Mouse (Mus musculus) forebrain, embryonic 13.5 days (tissue): ENCODE measurements around the gene Lgals1. TPM values are rescaled to one million over a fixed set of nuclear protein-coding genes. Genes with fewer than 3 reads are reported as not detected.
A peak's percentile ranks its signal among the peaks of the same experiment; 100 is the strongest.

Experiments used
- ATAC-seq: fragments of 200-750 bp; cut with Nextera tagmentation; 2 replicates; pipeline ENCODE4 v1.8.0; 2017
- H3K27ac ChIP-seq: fragments of 300-500 bp; sonication (generic); 2 replicates; pipeline ENCODE4 v1.5.1; 2015; ENCODE audit warnings: inconsistent platforms, mild to moderate bottlenecking, moderate library complexity
- H3K27me3 ChIP-seq: fragments of 300-500 bp; sonication (generic); 2 replicates; pipeline ENCODE4 v1.6.1; 2015; ENCODE audit warnings: mild to moderate bottlenecking, inconsistent platforms
- H3K36me3 ChIP-seq: fragments of 300-500 bp; sonication (generic); 2 replicates; pipeline ENCODE4 v1.6.1; 2015; ENCODE audit warnings: mild to moderate bottlenecking, inconsistent platforms; ENCODE audit not compliant: poor library complexity, severe bottlenecking
- H3K4me1 ChIP-seq: fragments of 300-500 bp; sonication (generic); 2 replicates; pipeline ENCODE4 v1.6.1; 2015; ENCODE audit warnings: inconsistent platforms
- H3K4me2 ChIP-seq: fragments of 300-500 bp; sonication (generic); 2 replicates; pipeline ENCODE4 v1.6.1; 2015; ENCODE audit warnings: inconsistent platforms, mild to moderate bottlenecking, moderate library complexity
- H3K4me3 ChIP-seq: fragments of 300-500 bp; sonication (generic); 2 replicates; pipeline ENCODE4 v1.5.1; 2015; ENCODE audit warnings: mild to moderate bottlenecking, inconsistent platforms
- H3K9ac ChIP-seq: fragments of 300-500 bp; sonication (generic); 2 replicates; pipeline ENCODE4 v1.6.1; 2015; ENCODE audit warnings: mild to moderate bottlenecking, inconsistent platforms
- H3K9me3 ChIP-seq: fragments of 300-500 bp; sonication (generic); replicated peaks from 2 replicates; pipeline ENCODE4 v1.6.1; 2016; ENCODE audit warnings: inconsistent platforms
- WGBS: fragments of 180-500 bp; shearing (Covaris S2); methylation state at CpG from one replicate; pipeline ENCODE4 v1.1.7; 2015; 5-methylcytosine and 5-hydroxymethylcytosine counted together
- polyA plus RNA-seq: library from polyadenylated mRNA; unstranded; fragments of >200 nt; fragmentation: Nextera tagmentation; extraction: Ambion mirVana; gene quantifications from 2 replicates; pipeline ENCODE4 v1.2.1, GENCODE M21; 2015

Lgals1 gene
- polyA plus RNA-seq, 1 experiment from 2014 or later, result 110 TPM

DNA sequence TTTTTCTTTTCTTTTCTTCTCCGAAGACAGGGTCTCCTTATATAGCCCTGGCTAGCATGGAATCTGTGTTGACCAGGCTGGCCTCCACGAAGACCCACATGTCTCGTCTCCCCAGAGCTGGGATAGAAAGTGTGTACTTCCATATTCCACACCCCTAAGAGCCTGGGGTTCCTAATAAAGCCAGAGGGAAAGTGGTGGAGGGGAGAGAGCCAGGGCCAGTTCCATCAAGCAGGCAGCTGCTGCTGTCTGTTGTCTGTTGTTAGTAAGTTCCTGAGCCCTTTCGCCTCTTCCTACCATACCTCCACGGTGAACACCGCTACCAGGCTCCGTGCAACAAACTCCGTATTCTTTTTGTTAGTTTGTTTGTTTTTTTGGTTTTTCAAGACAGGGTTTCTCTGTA, 2.0 kb downstream of the Lgals1 start:
- Histone ChIP-seq H3K4me3 (peak overlapping the region; percentile 30; the same call in 1 of the 2 replicates), H3K4me1 (peaks cover 32% of the 10 kb centered on the region), H3K9ac (0 out of 2 replicates have a peak overlapping the region, but pooled peaks have one; percentile 45), H3K4me2 (peak overlapping the region; percentile 64), H3K27ac (no peak overlapping the region), H3K36me3 (no peaks in the 10 kb centered on the region), H3K27me3 (peaks cover 14% of the 10 kb centered on the region), H3K9me3 (no peaks in the 10 kb centered on the region)
- 55% methylated on average over 8 of the region's 8 CpGs for WGBS
- no peak; the same call in 1 of the 2 replicates for ATAC-seq

DNA sequence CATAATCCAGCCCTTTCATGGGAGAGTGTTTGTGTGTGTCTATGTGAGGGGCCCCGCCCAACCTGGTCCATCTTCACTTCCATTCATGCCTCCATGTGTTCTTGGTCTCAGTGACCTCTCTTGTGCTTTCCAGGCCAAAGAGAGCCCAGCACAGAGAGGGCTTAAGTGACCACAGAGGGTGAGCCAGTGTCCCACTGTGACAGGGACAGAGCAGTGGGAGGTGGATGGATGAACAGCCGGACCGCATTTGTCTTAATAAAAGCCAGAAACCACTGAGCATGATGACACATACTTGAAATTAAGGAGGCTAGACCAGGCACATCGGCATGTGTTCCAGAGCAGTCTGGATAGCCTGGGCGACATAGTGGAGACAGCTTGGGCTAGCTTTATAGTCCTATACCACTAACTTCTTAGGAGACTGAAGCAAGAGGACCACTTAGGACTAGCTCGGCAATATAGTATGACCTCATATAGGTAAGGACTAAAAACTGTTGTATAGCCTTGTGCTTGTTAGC, 3.7 kb downstream of the Lgals1 start:
- H3K4me2 ChIP-seq, result no peak overlapping the region
- ATAC-seq, result no peak
- no peak overlapping the region for H3K9ac ChIP-seq
- H3K27ac ChIP-seq, result no peak overlapping the region
- H3K9me3 ChIP-seq, result no peaks in the 10 kb centered on the region
- no peaks in the 10 kb centered on the region for H3K36me3 ChIP-seq
- no peak overlapping the region for H3K4me3 ChIP-seq
- H3K4me1 ChIP-seq, result peaks cover 32% of the 10 kb centered on the region
- peaks cover 14% of the 10 kb centered on the region for H3K27me3 ChIP-seq
- WGBS, result 97% methylated on average over 6 of the region's 6 CpGs

- H3K9ac ChIP-seq, result no peak overlapping the region
- H3K36me3 ChIP-seq, result no peaks in the 10 kb centered on the region
- WGBS, result 95% methylated on average over 7 of the region's 7 CpGs
- no peak overlapping the region for H3K4me3 ChIP-seq
- no peaks in the 10 kb centered on the region for H3K9me3 ChIP-seq
- ATAC-seq, result no peak
- H3K27ac ChIP-seq, result no peak overlapping the region
- peaks cover 14% of the 10 kb centered on the region for H3K27me3 ChIP-seq
- no peak overlapping the region for H3K4me2 ChIP-seq
- H3K4me1 ChIP-seq, result peaks cover 33% of the 10 kb centered on the region
These were observed 4.4 kb downstream of the Lgals1 start for GRCm38 (mm10) chr15:78930801-78931426.

DNA sequence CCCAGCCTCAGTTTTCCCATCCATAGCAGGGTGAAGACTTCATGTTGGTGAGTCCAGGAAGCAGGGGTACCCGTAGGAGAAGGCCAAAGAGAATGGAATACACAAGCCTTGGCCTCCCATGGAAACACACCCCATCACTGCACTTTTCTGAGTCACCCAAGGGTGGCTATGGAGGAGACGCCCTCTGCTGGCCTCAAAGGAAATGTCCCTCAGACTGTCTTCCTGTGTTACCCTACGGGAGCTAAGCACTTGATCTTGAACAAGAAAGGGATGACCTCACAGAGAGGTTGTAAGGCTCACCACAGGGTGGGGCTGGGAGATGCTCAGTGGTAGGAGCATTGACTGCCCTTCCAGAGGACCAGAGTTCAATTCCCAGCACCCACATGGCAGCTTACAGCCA, 5.1 kb downstream of the Lgals1 start:
- Histone ChIP-seq H3K27me3 (peaks cover 12% of the 10 kb centered on the region), H3K4me1 (peaks cover 33% of the 10 kb centered on the region), H3K4me2 (no peak overlapping the region), H3K36me3 (no peaks in the 10 kb centered on the region), H3K27ac (no peak overlapping the region), H3K9ac (no peak overlapping the region), H3K4me3 (no peak overlapping the region), H3K9me3 (no peaks in the 10 kb centered on the region)
- WGBS, result 20% methylated on average over 3 of the region's 3 CpGs
- no peak for ATAC-seq

GRCm38 (mm10) chr15:78934784-78935320, 8.3 kb downstream of the Lgals1 start, which contains the start of gene Nol12:
TSS of gene Nol12 (plus strand) at chr15:78934933.
- 0% methylated on average over 41 of the region's 42 CpGs for WGBS
- Histone ChIP-seq H3K9ac (peak within 1 kb of the TSS; percentile 77), H3K9me3 (no peaks in the 10 kb centered on the region), H3K4me3 (peak within 1 kb of the TSS; percentile 60), H3K4me2 (peak within 1 kb of the TSS; percentile 86), H3K36me3 (peaks cover 32% of the 10 kb centered on the region), H3K27ac (peak within 1 kb of the TSS; percentile 82), H3K27me3 (peaks cover 3% of the 10 kb centered on the region; the same call in 1 of the 2 replicates), H3K4me1 (peaks cover 19% of the 10 kb centered on the region)
- ATAC-seq, result peak; percentile 91

- Histone ChIP-seq H3K27ac (no peak overlapping the region), H3K9ac (peak overlapping the region; percentile 77; the same call in 1 of the 2 replicates), H3K9me3 (no peaks in the 10 kb centered on the region), H3K4me1 (peaks cover 19% of the 10 kb centered on the region), H3K36me3 (peaks cover 48% of the 10 kb centered on the region), H3K4me2 (peak overlapping the region; percentile 86; the same call in 1 of the 2 replicates), H3K4me3 (peak overlapping the region; percentile 60; the same call in 1 of the 2 replicates), H3K27me3 (peaks cover 3% of the 10 kb centered on the region; the same call in 1 of the 2 replicates)
- ATAC-seq, result no peak
- WGBS, result 94% methylated on average over 12 of the region's 12 CpGs
These were observed 9.9 kb downstream of the Lgals1 start for GRCm38 (mm10) chr15:78936403-78936802.

- no peak for ATAC-seq
- Histone ChIP-seq H3K4me1 (peaks cover 19% of the 10 kb centered on the region), H3K27me3 (peaks cover 3% of the 10 kb centered on the region; the same call in 1 of the 2 replicates), H3K36me3 (peaks cover 54% of the 10 kb centered on the region), H3K4me3 (no peak overlapping the region), H3K4me2 (no peak overlapping the region), H3K9ac (no peak overlapping the region), H3K27ac (no peak overlapping the region), H3K9me3 (no peaks in the 10 kb centered on the region)
- 89% methylated on average over 10 of the region's 10 CpGs for WGBS
These were observed 10.8 kb downstream of the Lgals1 start for GRCm38 (mm10) chr15:78937311-78937710.

DNA sequence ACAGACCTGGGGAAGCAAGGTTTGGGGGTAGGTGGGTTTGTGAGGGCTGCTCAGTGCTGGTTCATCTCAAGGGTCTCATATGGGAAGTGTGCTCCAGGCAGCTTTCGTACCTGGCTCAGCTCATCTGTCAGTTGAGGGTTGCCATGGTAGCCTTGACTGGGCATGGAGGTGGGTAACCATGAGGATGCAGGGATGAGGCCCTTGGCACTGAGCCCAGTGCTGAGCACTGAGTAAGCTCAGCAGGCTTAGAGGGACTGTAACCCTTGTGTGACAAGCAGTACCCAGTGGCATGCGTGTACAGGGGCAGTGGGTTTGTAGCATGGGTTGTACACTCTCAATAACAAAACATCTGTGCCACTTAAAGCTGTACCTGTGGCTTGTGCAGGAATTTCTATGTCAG, 11.4 kb downstream of the Lgals1 start:
- Histone ChIP-seq H3K4me3 (no peak overlapping the region), H3K36me3 (peaks cover 54% of the 10 kb centered on the region), H3K9ac (no peak overlapping the region), H3K27ac (no peak overlapping the region), H3K4me1 (peaks cover 24% of the 10 kb centered on the region), H3K4me2 (no peak overlapping the region), H3K27me3 (peaks cover 3% of the 10 kb centered on the region; the same call in 1 of the 2 replicates), H3K9me3 (no peaks in the 10 kb centered on the region)
- 83% methylated on average over 2 of the region's 2 CpGs for WGBS
- no peak for ATAC-seq

- H3K9ac ChIP-seq, result no peak overlapping the region
- H3K36me3 ChIP-seq, result peaks cover 54% of the 10 kb centered on the region
- no peak overlapping the region for H3K4me3 ChIP-seq
- WGBS, result 96% methylated on average over 13 of the region's 13 CpGs
- H3K9me3 ChIP-seq, result no peaks in the 10 kb centered on the region
- H3K4me2 ChIP-seq, result no peak overlapping the region
- H3K27ac ChIP-seq, result no peak overlapping the region
- peaks cover 24% of the 10 kb centered on the region for H3K4me1 ChIP-seq
- no peak for ATAC-seq
- H3K27me3 ChIP-seq, result no peaks in the 10 kb centered on the region
These were observed 13.8 kb downstream of the Lgals1 start for GRCm38 (mm10) chr15:78940325-78940724.

- peak overlapping the region; percentile 16; the same call in 1 of the 2 replicates for H3K4me3 ChIP-seq
- peaks cover 23% of the 10 kb centered on the region for H3K4me1 ChIP-seq
- no peaks in the 10 kb centered on the region for H3K9me3 ChIP-seq
- 6% methylated on average over 9 of the region's 9 CpGs for WGBS
- peaks cover 44% of the 10 kb centered on the region for H3K36me3 ChIP-seq
- peak overlapping the region; percentile 47 for H3K4me2 ChIP-seq
- peak overlapping the region; percentile 39; the same call in 1 of the 2 replicates for H3K9ac ChIP-seq
- no peak overlapping the region for H3K27ac ChIP-seq
- no peaks in the 10 kb centered on the region for H3K27me3 ChIP-seq
- ATAC-seq, result peak; percentile 40
These were observed 16.1 kb downstream of the Lgals1 start for GRCm38 (mm10) chr15:78942663-78943062.

- H3K4me1 ChIP-seq, result peaks cover 36% of the 10 kb centered on the region
- ATAC-seq, result no peak
- 38% methylated on average over 7 of the region's 7 CpGs for WGBS
These were observed 19.7 kb downstream of the Lgals1 start for GRCm38 (mm10) chr15:78946232-78946631.

DNA sequence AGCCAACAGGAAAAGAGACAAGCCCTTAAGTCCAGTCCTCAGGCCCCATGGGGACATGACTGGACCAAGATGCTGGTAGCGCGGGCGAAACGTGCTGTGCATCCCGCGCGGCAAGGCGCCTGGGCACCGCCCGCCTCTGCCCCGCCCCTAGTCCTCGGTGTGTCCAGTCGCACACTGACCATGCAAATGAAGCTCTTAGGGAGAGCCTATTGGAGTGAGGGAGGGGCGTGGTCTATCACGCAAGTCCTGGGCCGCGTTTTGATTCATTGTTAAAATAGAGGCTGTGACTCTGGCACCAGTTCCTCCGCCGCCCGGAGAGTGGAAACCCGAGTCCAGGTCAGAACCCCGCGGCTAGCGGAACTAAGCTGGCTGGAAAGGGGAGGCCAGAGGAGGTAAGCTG, 21.1 kb downstream of the Lgals1 start, which contains the start of gene Triobp:
TSS of gene Triobp (plus strand) at position 68 of the 400 bp plus-strand sequence.
- Histone ChIP-seq H3K27ac (peak within 1 kb of the TSS; percentile 55), H3K4me2 (peak within 1 kb of the TSS; percentile 66), H3K4me3 (peak within 1 kb of the TSS; percentile 59), H3K9ac (peak within 1 kb of the TSS; percentile 70), H3K9me3 (no peaks in the 10 kb centered on the region), H3K4me1 (peaks cover 33% of the 10 kb centered on the region), H3K36me3 (peaks cover 25% of the 10 kb centered on the region), H3K27me3 (no peaks in the 10 kb centered on the region)
- ATAC-seq, result peak; percentile 98
- WGBS, result under 1% methylated on average over 24 of the region's 24 CpGs

More at GRCm38 (mm10) chr15:78946232-78946631, 19.7 kb downstream of the Lgals1 start:
- Histone ChIP-seq H3K36me3 (peaks cover 19% of the 10 kb centered on the region), H3K4me3 (no peak overlapping the region), H3K4me2 (no peak overlapping the region), H3K9ac (no peak overlapping the region; the same call in 1 of the 2 replicates), H3K27ac (no peak overlapping the region), H3K9me3 (no peaks in the 10 kb centered on the region), H3K27me3 (no peaks in the 10 kb centered on the region)
